Mouse (Mus musculus): Measurements from ENCODE around the gene Fbln7. TPM values are rescaled to one million over a fixed set of nuclear protein-coding genes. Genes with fewer than 3 reads are reported as not detected.

Gene Fbln7
- polyA plus RNA-seq, 1 experiment: 3.9 TPM

DNA sequence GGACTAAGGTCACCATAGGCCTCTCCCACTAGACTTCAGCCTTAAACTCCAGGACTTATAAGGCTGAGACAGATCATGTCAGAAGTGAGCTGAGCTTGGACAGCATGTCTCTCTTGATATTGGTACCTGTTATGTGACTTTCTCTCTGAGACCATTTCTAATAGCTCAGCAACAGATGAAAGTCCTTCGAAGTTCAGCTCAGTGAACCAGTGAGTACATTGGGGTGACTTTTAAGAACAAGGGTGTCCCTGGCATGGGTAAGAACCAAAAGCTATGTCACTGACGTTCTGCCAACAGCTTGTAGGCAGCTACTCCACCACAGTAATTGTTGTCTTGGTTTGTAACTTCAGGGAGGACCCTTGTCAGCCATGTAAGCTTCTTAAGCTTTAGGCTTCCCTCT, 42.1 kb upstream of the Fbln7 start:
- Histone ChIP-seq H3K4me1 (ENCODE audit: control insufficient read depth, insufficient read depth, insufficient read length, low read length) (peaks cover 6% of the 10 kb centered on the region; the same call in 1 of the 2 replicates), H3K27me3 (ENCODE audit: control insufficient read depth, insufficient read depth, low read length) (no peaks in the 10 kb centered on the region), H3K36me3 (ENCODE audit: control insufficient read depth, insufficient read depth, low read length) (peaks cover 16% of the 10 kb centered on the region), H3K4me3 (ENCODE audit: low read depth, low read length) (no peak overlapping the region), H3K27ac (ENCODE audit: insufficient read depth, low read depth, low read length) (peak overlapping the region; percentile 5; the same call in 1 of the 2 replicates)
- no peak for TF ChIP-seq CTCF (IDR thresholded peaks at IDR 0.05; ENCODE audit: extremely low read depth, insufficient read length, insufficient replicate concordance, low read depth, low read length)
- no peak for TF ChIP-seq POLR2A (IDR thresholded peaks at IDR 0.05; ENCODE audit: low read depth, low read length)
- WGBS: 72% methylated on average over 2 of the region's 2 CpGs

DNA sequence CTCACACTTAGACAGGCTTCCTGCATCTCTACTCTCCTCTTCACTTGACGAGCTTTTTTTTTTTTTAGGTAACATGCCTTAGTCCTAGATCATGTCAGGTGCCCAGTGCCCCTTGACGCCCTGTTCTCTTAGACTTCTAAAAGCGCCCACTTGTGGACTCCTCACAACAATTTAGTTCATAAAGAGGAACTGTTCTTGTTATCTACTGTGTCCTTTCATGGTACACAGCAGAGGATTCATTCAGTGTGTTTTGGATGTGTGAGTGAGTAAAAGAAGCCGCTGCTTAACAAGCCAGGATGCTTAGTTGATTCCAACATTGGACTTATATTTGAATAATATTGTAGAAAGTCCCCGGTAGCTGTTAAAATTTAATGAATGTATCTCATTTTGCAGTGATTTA, 38.9 kb upstream of the Fbln7 start:
- H3K36me3 ChIP-seq (ENCODE audit: control insufficient read depth, insufficient read depth, low read length): peaks cover 28% of the 10 kb centered on the region
- no peak overlapping the region for H3K27ac ChIP-seq (ENCODE audit: insufficient read depth, low read depth, low read length)
- H3K27me3 ChIP-seq (ENCODE audit: control insufficient read depth, insufficient read depth, low read length): no peaks in the 10 kb centered on the region
- H3K4me1 ChIP-seq (ENCODE audit: control insufficient read depth, insufficient read depth, insufficient read length, low read length): peaks cover 6% of the 10 kb centered on the region; the same call in 1 of the 2 replicates
- WGBS: 96% methylated on average over 5 of the region's 5 CpGs
- TF ChIP-seq CTCF (IDR thresholded peaks at IDR 0.05; ENCODE audit: extremely low read depth, insufficient read length, insufficient replicate concordance, low read depth, low read length) (no peak), POLR2A (IDR thresholded peaks at IDR 0.05; ENCODE audit: low read depth, low read length) (no peak)
- no peak overlapping the region for H3K4me3 ChIP-seq (ENCODE audit: low read depth, low read length)

DNA sequence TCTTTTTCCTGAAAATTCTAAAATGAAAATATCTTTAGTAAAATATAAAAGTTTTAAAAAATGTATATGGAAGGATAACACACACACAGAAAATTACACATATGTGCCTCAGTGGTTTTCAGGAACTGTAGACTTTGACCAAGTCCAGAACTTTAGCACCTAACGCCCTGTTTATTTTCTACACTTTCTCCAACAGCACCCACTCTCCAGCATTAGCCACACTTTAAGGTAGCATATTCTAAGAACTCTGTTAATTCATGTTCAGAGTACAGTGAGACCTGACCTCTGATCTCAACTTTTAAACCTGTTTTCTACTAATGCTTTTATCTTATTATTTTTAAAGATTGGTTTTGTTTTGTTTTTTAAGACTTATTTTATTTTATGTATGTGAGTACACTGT, 35.0 kb upstream of the Fbln7 start:
- WGBS: 84% methylated on average over 1 of the region's 1 CpGs
- peaks cover 52% of the 10 kb centered on the region for H3K36me3 ChIP-seq (ENCODE audit: control insufficient read depth, insufficient read depth, low read length)
- no peak for TF ChIP-seq POLR2A (IDR thresholded peaks at IDR 0.05; ENCODE audit: low read depth, low read length)
- no peak for TF ChIP-seq CTCF (IDR thresholded peaks at IDR 0.05; ENCODE audit: extremely low read depth, insufficient read length, insufficient replicate concordance, low read depth, low read length)
- peaks cover 3% of the 10 kb centered on the region; the same call in 1 of the 2 replicates for H3K4me1 ChIP-seq (ENCODE audit: control insufficient read depth, insufficient read depth, insufficient read length, low read length)
- H3K4me3 ChIP-seq (ENCODE audit: low read depth, low read length): no peak overlapping the region
- no peaks in the 10 kb centered on the region for H3K27me3 ChIP-seq (ENCODE audit: control insufficient read depth, insufficient read depth, low read length)
- H3K27ac ChIP-seq (ENCODE audit: insufficient read depth, low read depth, low read length): no peak overlapping the region

DNA sequence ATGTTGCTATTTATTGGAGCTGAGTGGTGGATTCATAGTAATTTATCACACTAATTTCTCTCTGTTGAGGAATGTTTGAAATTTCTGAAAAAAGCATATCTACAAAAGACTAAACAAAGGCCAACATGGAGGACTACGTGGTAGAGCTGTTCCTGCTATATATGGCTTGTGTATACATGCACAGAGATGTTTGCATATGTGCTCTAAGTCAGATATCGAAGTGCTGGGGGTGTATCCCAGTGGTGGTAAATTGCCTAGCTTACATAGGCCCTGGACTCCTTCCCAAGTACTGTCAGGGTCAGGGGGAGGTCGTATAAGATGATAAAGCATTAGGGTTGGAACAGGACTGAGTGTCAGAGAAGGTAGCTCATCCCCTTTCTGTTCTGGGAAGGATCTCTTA, 30.2 kb upstream of the Fbln7 start:
- Histone ChIP-seq H3K4me1 (ENCODE audit: control insufficient read depth, insufficient read depth, insufficient read length, low read length) (peaks cover 8% of the 10 kb centered on the region; the same call in 1 of the 2 replicates), H3K4me3 (ENCODE audit: low read depth, low read length) (no peak overlapping the region), H3K27ac (ENCODE audit: insufficient read depth, low read depth, low read length) (peak overlapping the region; percentile 78), H3K36me3 (ENCODE audit: control insufficient read depth, insufficient read depth, low read length) (peaks cover 57% of the 10 kb centered on the region), H3K27me3 (ENCODE audit: control insufficient read depth, insufficient read depth, low read length) (no peaks in the 10 kb centered on the region)
- 42% methylated on average over 3 of the region's 3 CpGs for WGBS
- no peak for TF ChIP-seq CTCF (IDR thresholded peaks at IDR 0.05; ENCODE audit: extremely low read depth, insufficient read length, insufficient replicate concordance, low read depth, low read length)
- TF ChIP-seq POLR2A (IDR thresholded peaks at IDR 0.05; ENCODE audit: low read depth, low read length): no peak

DNA sequence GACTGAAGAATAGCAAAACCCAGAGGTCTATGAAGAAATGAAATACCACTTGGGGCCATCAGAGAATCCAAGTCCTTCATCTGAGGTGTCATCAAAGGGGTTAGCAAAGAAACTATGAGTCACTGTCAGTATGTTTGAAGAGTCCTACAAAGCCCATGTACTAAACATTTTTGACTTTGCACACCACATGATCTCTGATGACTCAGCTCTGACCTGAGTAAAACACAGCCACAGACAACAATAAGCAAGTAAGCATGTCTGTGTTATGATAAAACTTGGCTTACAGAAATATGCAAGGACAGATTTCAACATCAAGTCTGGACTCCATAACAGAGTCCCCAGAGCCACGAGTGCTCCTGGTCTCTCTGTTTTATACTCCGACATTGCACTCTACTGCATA, 29.7 kb upstream of the Fbln7 start:
- TF ChIP-seq POLR2A (IDR thresholded peaks at IDR 0.05; ENCODE audit: low read depth, low read length) (no peak), CTCF (IDR thresholded peaks at IDR 0.05; ENCODE audit: extremely low read depth, insufficient read length, insufficient replicate concordance, low read depth, low read length) (no peak)

DNA sequence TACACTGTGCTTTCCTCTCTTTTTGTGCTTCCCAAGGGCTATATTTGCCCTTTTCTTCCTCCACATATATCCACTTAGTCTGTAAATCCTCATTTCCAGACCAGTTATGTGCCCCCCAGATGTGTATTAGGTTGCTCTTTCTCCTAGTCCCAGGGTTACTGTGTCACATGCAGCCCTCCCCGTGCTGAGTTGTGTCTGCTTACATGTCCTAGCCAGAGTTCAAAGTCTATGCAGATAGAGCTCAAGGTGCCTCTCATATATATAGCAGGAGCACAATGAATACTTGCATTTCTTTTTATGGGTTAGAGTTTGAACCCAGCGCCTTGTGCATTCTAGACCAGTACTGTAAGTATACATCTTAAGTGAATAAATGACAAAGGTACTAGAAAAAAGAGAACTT, 29.3 kb upstream of the Fbln7 start:
- 40% methylated on average over 2 of the region's 2 CpGs for WGBS

More for the DNA sequence above, 29.7 kb upstream of the Fbln7 start:
- Histone ChIP-seq H3K4me3 (ENCODE audit: low read depth, low read length) (no peak overlapping the region), H3K4me1 (ENCODE audit: control insufficient read depth, insufficient read depth, insufficient read length, low read length) (peaks cover 8% of the 10 kb centered on the region; the same call in 1 of the 2 replicates), H3K27me3 (ENCODE audit: control insufficient read depth, insufficient read depth, low read length) (no peaks in the 10 kb centered on the region), H3K27ac (ENCODE audit: insufficient read depth, low read depth, low read length) (peak overlapping the region; percentile 87), H3K36me3 (ENCODE audit: control insufficient read depth, insufficient read depth, low read length) (peaks cover 59% of the 10 kb centered on the region)
- 68% methylated on average over 2 of the region's 2 CpGs for WGBS

DNA sequence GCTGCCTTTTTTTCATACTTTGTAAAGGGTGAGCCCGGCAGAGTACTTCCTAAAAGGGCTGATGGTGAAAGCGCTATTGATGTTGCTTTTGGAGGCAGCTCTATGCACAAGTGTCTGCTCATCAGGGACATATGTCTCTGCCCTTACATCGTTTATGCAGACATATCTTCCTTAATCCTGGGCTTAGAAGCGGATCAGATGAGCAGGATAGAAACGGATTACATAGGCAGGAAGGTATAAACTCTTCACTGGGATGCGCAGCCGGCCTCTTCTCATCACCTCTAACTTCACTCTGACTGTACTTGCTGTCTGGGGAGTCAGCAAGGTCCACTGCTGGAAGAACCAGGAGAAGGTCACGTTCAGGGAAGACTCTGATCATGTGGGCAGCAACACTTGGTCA, 25.2 kb upstream of the Fbln7 start:
- Histone ChIP-seq H3K27me3 (ENCODE audit: control insufficient read depth, insufficient read depth, low read length) (no peaks in the 10 kb centered on the region), H3K36me3 (ENCODE audit: control insufficient read depth, insufficient read depth, low read length) (peaks cover 51% of the 10 kb centered on the region), H3K27ac (ENCODE audit: insufficient read depth, low read depth, low read length) (no peak overlapping the region), H3K4me3 (ENCODE audit: low read depth, low read length) (no peak overlapping the region), H3K4me1 (ENCODE audit: control insufficient read depth, insufficient read depth, insufficient read length, low read length) (peaks cover 8% of the 10 kb centered on the region; the same call in 1 of the 2 replicates)
- WGBS: 89% methylated on average over 8 of the region's 8 CpGs
- TF ChIP-seq CTCF (IDR thresholded peaks at IDR 0.05; ENCODE audit: extremely low read depth, insufficient read length, insufficient replicate concordance, low read depth, low read length) (no peak), POLR2A (IDR thresholded peaks at IDR 0.05; ENCODE audit: low read depth, low read length) (no peak)

More for the DNA sequence above, 29.3 kb upstream of the Fbln7 start:
- Histone ChIP-seq H3K27ac (ENCODE audit: insufficient read depth, low read depth, low read length) (peak overlapping the region; percentile 87), H3K4me3 (ENCODE audit: low read depth, low read length) (no peak overlapping the region), H3K27me3 (ENCODE audit: control insufficient read depth, insufficient read depth, low read length) (no peaks in the 10 kb centered on the region), H3K36me3 (ENCODE audit: control insufficient read depth, insufficient read depth, low read length) (peaks cover 60% of the 10 kb centered on the region), H3K4me1 (ENCODE audit: control insufficient read depth, insufficient read depth, insufficient read length, low read length) (peaks cover 8% of the 10 kb centered on the region; the same call in 1 of the 2 replicates)
- TF ChIP-seq POLR2A (IDR thresholded peaks at IDR 0.05; ENCODE audit: low read depth, low read length) (no peak), CTCF (IDR thresholded peaks at IDR 0.05; ENCODE audit: extremely low read depth, insufficient read length, insufficient replicate concordance, low read depth, low read length) (no peak)
